Mouse (Mus musculus) c-Kit-positive CD71-positive TER-119-negative erythroid progenitor cells, embryonic 14.5 days (primary cell): Measurements from ENCODE around the gene Jph2.
"Not testable (repeated sequence)": the region's sequence is repeated elsewhere in the genome, so short reads cannot be mapped to it uniquely, and the experiment has no call there.

Source experiments
- DNase-seq: peaks from one replicate; pipeline ENCODE4 v3.0.0-alpha.2; 2013; ENCODE audit warnings: low read depth

Jph2 gene

GRCm38 (mm10) chr2:163411344-163411743 lies 13.6 kb upstream of the Jph2 start:
- DNase-seq: not testable (repeated sequence)

GRCm38 (mm10) chr2:163410211-163410610 lies 12.4 kb upstream of the Jph2 start:
- no peak for DNase-seq

GRCm38 (mm10) chr2:163404037-163404815 lies 6.4 kb upstream of the Jph2 start:
- DNase-seq: no peak

GRCm38 (mm10) chr2:163401221-163401620 lies 3.4 kb upstream of the Jph2 start:
- DNase-seq: peak; percentile 84

- DNase-seq: no peak
These were observed 1.4 kb upstream of the Jph2 start for GRCm38 (mm10) chr2:163399222-163399621.

GRCm38 (mm10) chr2:163398770-163399169 lies 977 bp upstream of the Jph2 start:
- no peak for DNase-seq

- DNase-seq: no peak
These were observed 722 bp downstream of the Jph2 start for GRCm38 (mm10) chr2:163397071-163397470.

- DNase-seq: no peak
These were observed 2.8 kb downstream of the Jph2 start for GRCm38 (mm10) chr2:163394977-163395376.

GRCm38 (mm10) chr2:163393976-163394375 lies 3.8 kb downstream of the Jph2 start:
- no peak for DNase-seq

GRCm38 (mm10) chr2:163393241-163393640 lies 4.6 kb downstream of the Jph2 start:
- no peak for DNase-seq

- no peak for DNase-seq
These were observed 5.4 kb downstream of the Jph2 start for GRCm38 (mm10) chr2:163392436-163392835.

GRCm38 (mm10) chr2:163386423-163387190 lies 11.2 kb downstream of the Jph2 start:
- DNase-seq: no peak

- DNase-seq: no peak
These were observed 12.7 kb downstream of the Jph2 start for GRCm38 (mm10) chr2:163385126-163385525.

GRCm38 (mm10) chr2:163381246-163381645 lies 16.5 kb downstream of the Jph2 start:
- DNase-seq: no peak

- no peak for DNase-seq
These were observed 18.4 kb downstream of the Jph2 start for GRCm38 (mm10) chr2:163379366-163379765.

- no peak for DNase-seq
These were observed 21.7 kb downstream of the Jph2 start for GRCm38 (mm10) chr2:163376082-163376481.

- no peak for DNase-seq
These were observed 22.3 kb downstream of the Jph2 start for GRCm38 (mm10) chr2:163375468-163375867.

GRCm38 (mm10) chr2:163372627-163373026 lies 25.2 kb downstream of the Jph2 start:
- DNase-seq: no peak

GRCm38 (mm10) chr2:163370175-163370574 lies 27.6 kb downstream of the Jph2 start:
- DNase-seq: no peak

GRCm38 (mm10) chr2:163364785-163365541 lies 32.8 kb downstream of the Jph2 start:
- DNase-seq: no peak

GRCm38 (mm10) chr2:163362940-163363921 lies 34.6 kb downstream of the Jph2 start:
- DNase-seq: no peak
